Mouse (Mus musculus) retina, postnatal 7 days (tissue): Measurements from ENCODE around the gene Gm20931.
"Not testable (repeated sequence)": the region's sequence is repeated elsewhere in the genome, so short reads cannot be mapped to it uniquely, and the experiment has no call there.

Experiments used
- DNase-seq: peaks from one replicate; pipeline ENCODE4 v3.0.0-alpha.2; 2012; ENCODE audit warnings: low read depth, low spot score

The Gm20931 gene

GRCm38 (mm10) chrY:55213420-55213819 lies at the start of gene Gm20931:
Gene Gm20931, plus strand, starts transcription at chrY:55213720.
- DNase-seq: not testable (repeated sequence)
